Mouse (Mus musculus): ENCODE results near the gene Gbp10.

DNA sequence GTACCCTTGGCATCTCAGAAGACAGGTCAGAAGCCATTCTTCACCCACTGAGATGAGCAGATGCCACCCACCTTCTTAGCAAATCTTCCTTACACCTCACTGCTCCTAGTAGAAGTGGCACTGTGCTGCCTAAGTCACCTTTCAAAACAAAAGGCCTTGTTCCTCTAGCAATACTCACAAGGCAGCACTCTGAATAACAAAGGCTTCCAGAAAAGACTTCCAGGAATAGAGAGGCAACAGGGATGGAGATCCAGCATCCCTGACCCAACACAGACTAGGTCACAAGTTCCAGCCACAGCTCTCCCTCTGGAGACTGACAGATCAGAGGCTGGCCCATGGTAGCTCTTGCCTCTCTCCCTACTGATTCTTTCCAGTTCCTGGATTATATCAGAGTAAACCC, 57.9 kb downstream of the Gbp10 start:
- TF ChIP-seq CTCF (conservative IDR thresholded peaks at IDR 0.05; ENCODE audit: insufficient read depth, insufficient read length, low read depth, low read length) (no peak), POLR2A (IDR thresholded peaks at IDR 0.05; ENCODE audit: low read depth, low read length) (no peak)
